Mouse (Mus musculus) cerebellum, postnatal 4 days (tissue): Measurements from ENCODE around the gene Fancd2os.

ENCODE experiments used
- DNase-seq, 2 experiments: peaks; one replicate each; pipeline ENCODE4 v3.0.0; 2022; ENCODE audit warnings: low spot score in 2 of 2, mixed read lengths in 1 of 2

Fancd2os gene

GRCm38 (mm10) chr6:113600543-113601139 is at the start of gene Fancd2os:
Gene Fancd2os (minus strand): TSS chr6:113600715.
- DNase-seq, result no peak

GRCm38 (mm10) chr6:113650197-113650640 is 49.7 kb upstream of the Fancd2os start:
- no peak for DNase-seq

GRCm38 (mm10) chr6:113649346-113650196 is 49.1 kb upstream of the Fancd2os start:
- no peak for DNase-seq

- no peak for DNase-seq
These were observed 44.3 kb upstream of the Fancd2os start for GRCm38 (mm10) chr6:113644808-113645207.

GRCm38 (mm10) chr6:113643967-113644366 is 43.5 kb upstream of the Fancd2os start:
- no peak for DNase-seq

GRCm38 (mm10) chr6:113643021-113643420 is 42.5 kb upstream of the Fancd2os start:
- DNase-seq, result no peak

- DNase-seq, result no peak
These were observed 42.1 kb upstream of the Fancd2os start for GRCm38 (mm10) chr6:113642605-113643004.

- DNase-seq, result no peak
These were observed 38.7 kb upstream of the Fancd2os start for GRCm38 (mm10) chr6:113639201-113639600.

GRCm38 (mm10) chr6:113638302-113639040 is 38.0 kb upstream of the Fancd2os start, which contains the start of gene Irak2:
Gene Irak2 (plus strand): TSS chr6:113638467.
- DNase-seq, result peak; percentile 91 to 95

GRCm38 (mm10) chr6:113632863-113633262 is 32.3 kb upstream of the Fancd2os start:
- no peak for DNase-seq

- DNase-seq, result no peak
These were observed 29.8 kb upstream of the Fancd2os start for GRCm38 (mm10) chr6:113630322-113630721.

- DNase-seq, result peak in 1 of 2 experiments; percentile 13
These were observed 24.7 kb upstream of the Fancd2os start for GRCm38 (mm10) chr6:113624989-113625770.

- peak; percentile 60 to 82 for DNase-seq
These were observed 23.6 kb upstream of the Fancd2os start, which contains the start of gene Vhl for GRCm38 (mm10) chr6:113623941-113624751. Gene Vhl (plus strand): TSS chr6:113623959.

- DNase-seq, result no peak
These were observed 22.9 kb upstream of the Fancd2os start for GRCm38 (mm10) chr6:113623386-113623785.

GRCm38 (mm10) chr6:113615489-113615888 is 15.0 kb upstream of the Fancd2os start:
- no peak for DNase-seq

GRCm38 (mm10) chr6:113614997-113615396 is 14.5 kb upstream of the Fancd2os start:
- no peak for DNase-seq

- no peak for DNase-seq
These were observed 13.6 kb upstream of the Fancd2os start for GRCm38 (mm10) chr6:113614152-113614551.

GRCm38 (mm10) chr6:113612258-113612969 is 11.9 kb upstream of the Fancd2os start:
- no peak for DNase-seq

- DNase-seq, result no peak
These were observed 8.8 kb upstream of the Fancd2os start for GRCm38 (mm10) chr6:113609293-113609692.

GRCm38 (mm10) chr6:113608871-113609270 is 8.4 kb upstream of the Fancd2os start:
- no peak for DNase-seq
